Mouse (Mus musculus) left cerebral cortex, adult 2 months (tissue): Measurements from ENCODE around the gene Chrne. TPM values are rescaled to one million over a fixed set of nuclear protein-coding genes. Genes with fewer than 3 reads are reported as not detected.

Experiments
- DNase-seq, 2 experiments: peaks; one replicate each; pipeline ENCODE4 v3.0.0; 2021 to 2022; ENCODE audit warnings: low spot score in 2 of 2, mixed read lengths in 1 of 2; ENCODE audit errors: extremely low spot score in 1 of 2
- H3K27ac ChIP-seq: fragments of 200-600 bp; 2 replicates; pipeline ENCODE4 v1.8.1; 2022
- H3K4me3 ChIP-seq: fragments of 200-600 bp; 2 replicates; pipeline ENCODE4 v1.8.1; 2022
- CTCF ChIP-seq: fragments of 200-600 bp; IDR thresholded peaks from 2 replicates; pipeline ENCODE4 v1.8.1; 2022; ENCODE audit warnings: antibody characterized with exemption, mild to moderate bottlenecking, moderate library complexity
- intact Hi-C: fragments of 180-260 bp; cut with DNase I; formaldehyde crosslinking; loops from one replicate; pipeline ENCODE4 v1.15.1; 2025
- total RNA-seq, 2 experiments: library from RNA; stranded (reverse); gene quantifications; 2 replicates each; pipeline ENCODE4 v1.2.3; 2021

Chrne gene
- total RNA-seq, 2 experiments from 2014 or later = not detected

GRCm38 (mm10) chr11:70650322-70651175 is 31.5 kb upstream of the Chrne start:
- DNase-seq = no peak

GRCm38 (mm10) chr11:70649185-70649734 is 30.2 kb upstream of the Chrne start:
- Histone ChIP-seq H3K4me3 (no peak overlapping the region), H3K27ac (no peak overlapping the region)
- intact Hi-C loops = no loop called here
- TF ChIP-seq CTCF = no peak
- no peak for DNase-seq

More at GRCm38 (mm10) chr11:70650322-70651175, 31.5 kb upstream of the Chrne start:
- no peak for TF ChIP-seq CTCF
- intact Hi-C loops = loop anchor here (10.0 kb wide), 1 partner anchor 416 kb away; the partner anchor contains the start of genes 0610010K14Rik, Gm21988 and Rnasek
- no peak overlapping the region for H3K27ac ChIP-seq
- H3K4me3 ChIP-seq = no peak overlapping the region

GRCm38 (mm10) chr11:70648512-70648911 is 29.5 kb upstream of the Chrne start:
- TF ChIP-seq CTCF = no peak
- Histone ChIP-seq H3K4me3 (peak overlapping the region; percentile 70), H3K27ac (no peak overlapping the region)
- DNase-seq = no peak
- intact Hi-C loops = no loop called here

- intact Hi-C loops = loop anchor here (1.0 to 2.0 kb wide), 3 partner anchors 21 to 196 kb away; partner anchors contain the start of genes Inca1, Kif1c and Spag7
- DNase-seq = no peak
- peak overlapping the region; percentile 91 for H3K27ac ChIP-seq
- H3K4me3 ChIP-seq = peak overlapping the region; percentile 70
- no peak for TF ChIP-seq CTCF
These were observed 28.9 kb upstream of the Chrne start for GRCm38 (mm10) chr11:70647716-70648420.

- intact Hi-C loops = loop anchor here (1.0 to 2.0 kb wide), 3 partner anchors 22 to 195 kb away; partner anchors contain the start of genes Inca1, Kif1c and Spag7
- H3K4me3 ChIP-seq = peak within 1 kb of the TSS; percentile 91
- no peak for TF ChIP-seq CTCF
- H3K27ac ChIP-seq = peak within 1 kb of the TSS; percentile 94
- peak; percentile 93 to 96 for DNase-seq
These were observed 28.0 kb upstream of the Chrne start, which contains the start of the genes Rnf167 and Slc25a11 for GRCm38 (mm10) chr11:70646691-70647650. Gene Rnf167 (plus strand): TSS chr11:70647235. Gene Slc25a11 (minus strand): TSS chr11:70647479.

- peak overlapping the region; percentile 91 for H3K4me3 ChIP-seq
- intact Hi-C loops = loop anchor here (2.0 kb wide), 2 partner anchors 23 to 55 kb away; partner anchors contain the start of genes Inca1, Kif1c and Spag7
- no peak for TF ChIP-seq CTCF
- no peak for DNase-seq
- H3K27ac ChIP-seq = peak overlapping the region; percentile 94
These were observed 27.2 kb upstream of the Chrne start for GRCm38 (mm10) chr11:70646259-70646555.

GRCm38 (mm10) chr11:70645461-70646258 is 26.6 kb upstream of the Chrne start:
- intact Hi-C loops = loop anchor here (2.0 kb wide), 2 partner anchors 23 to 55 kb away; partner anchors contain the start of genes Inca1, Kif1c and Spag7
- peak overlapping the region; percentile 91 for H3K4me3 ChIP-seq
- DNase-seq = no peak
- no peak for TF ChIP-seq CTCF
- H3K27ac ChIP-seq = peak overlapping the region; percentile 94; the same call in 1 of the 2 replicates

- no peak overlapping the region for H3K4me3 ChIP-seq
- no peak for TF ChIP-seq CTCF
- intact Hi-C loops = no loop called here
- H3K27ac ChIP-seq = no peak overlapping the region
- DNase-seq = no peak
These were observed 25.6 kb upstream of the Chrne start for GRCm38 (mm10) chr11:70644564-70645103.

- DNase-seq = no peak
- intact Hi-C loops = no loop called here
- no peak for TF ChIP-seq CTCF
- no peak overlapping the region for H3K4me3 ChIP-seq
- H3K27ac ChIP-seq = no peak overlapping the region
These were observed 24.0 kb upstream of the Chrne start for GRCm38 (mm10) chr11:70643051-70643450.

- TF ChIP-seq CTCF = no peak
- H3K4me3 ChIP-seq = no peak overlapping the region
- DNase-seq = no peak
- H3K27ac ChIP-seq = no peak overlapping the region
- intact Hi-C loops = no loop called here
These were observed 22.2 kb upstream of the Chrne start for GRCm38 (mm10) chr11:70641241-70641640.
